Mouse (Mus musculus) bone marrow, adult 2 months (tissue): ENCODE results near the gene Prkaca.

ENCODE experiments used
- CTCF ChIP-seq: fragments of 200-500 bp; IDR thresholded peaks from 2 replicates; pipeline ENCODE4 v1.5.1; 2011; ENCODE audit warnings: low read length, control low read depth; ENCODE audit not compliant: control insufficient read depth, insufficient read depth
- POLR2A ChIP-seq: fragments of 200-500 bp; IDR thresholded peaks from 2 replicates; pipeline ENCODE4 v1.6.1; 2011; ENCODE audit warnings: low read depth, mild to moderate bottlenecking, control low read depth, low read length, borderline replicate concordance; ENCODE audit not compliant: control insufficient read depth

DNA sequence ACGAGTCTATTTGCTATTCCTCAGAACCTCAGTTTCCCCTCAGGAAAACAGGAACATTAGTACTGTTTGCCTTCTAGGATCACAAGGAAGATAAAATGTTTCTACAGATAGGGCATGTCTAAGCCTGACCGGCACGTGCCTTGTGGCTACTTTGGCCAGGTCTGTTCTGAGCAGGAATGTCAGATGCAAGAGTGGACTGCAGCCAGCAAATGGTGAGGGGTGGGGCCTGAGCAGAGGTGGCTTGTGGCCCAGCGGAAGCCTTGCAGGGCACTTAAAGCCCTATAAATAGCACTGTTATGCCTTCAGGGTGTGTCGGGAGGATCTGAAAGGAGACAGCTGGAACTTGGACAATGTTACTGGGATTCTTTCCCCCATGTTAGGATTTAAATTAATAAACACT lies 50.3 kb downstream of the Prkaca start:
- TF ChIP-seq POLR2A (no peak), CTCF (no peak)
